Mouse (Mus musculus): ENCODE measurements around the gene Rhbdf1.

DNA sequence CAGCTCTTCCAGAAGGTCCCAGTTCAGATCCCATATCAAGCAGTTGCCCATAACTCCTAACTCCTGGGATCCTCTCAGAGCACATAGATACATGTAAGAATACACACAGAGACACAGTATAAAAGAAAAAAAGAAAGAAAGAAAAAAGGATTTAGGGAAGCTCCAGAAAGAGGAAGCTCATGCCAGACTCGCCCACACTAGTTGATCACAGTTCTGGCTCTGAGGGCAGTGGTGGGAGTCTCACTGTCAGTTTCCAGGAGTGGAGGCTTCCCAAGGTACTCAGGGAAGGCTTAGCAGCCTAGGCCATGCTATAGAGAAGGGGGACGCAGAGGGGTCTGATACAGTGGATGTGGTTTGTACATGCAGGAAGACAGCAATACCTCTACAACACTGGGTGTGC, 9.0 kb upstream of the Rhbdf1 start:
- TF ChIP-seq CTCF (IDR thresholded peaks at IDR 0.05; ENCODE audit: low read depth, low read length) (no peak), GATA1 (IDR thresholded peaks at IDR 0.05; ENCODE audit: borderline replicate concordance, low read length) (no peak)

All from G1E (cell line).